Mouse (Mus musculus): ENCODE results near the gene Psmd1.

Psmd1 gene

DNA sequence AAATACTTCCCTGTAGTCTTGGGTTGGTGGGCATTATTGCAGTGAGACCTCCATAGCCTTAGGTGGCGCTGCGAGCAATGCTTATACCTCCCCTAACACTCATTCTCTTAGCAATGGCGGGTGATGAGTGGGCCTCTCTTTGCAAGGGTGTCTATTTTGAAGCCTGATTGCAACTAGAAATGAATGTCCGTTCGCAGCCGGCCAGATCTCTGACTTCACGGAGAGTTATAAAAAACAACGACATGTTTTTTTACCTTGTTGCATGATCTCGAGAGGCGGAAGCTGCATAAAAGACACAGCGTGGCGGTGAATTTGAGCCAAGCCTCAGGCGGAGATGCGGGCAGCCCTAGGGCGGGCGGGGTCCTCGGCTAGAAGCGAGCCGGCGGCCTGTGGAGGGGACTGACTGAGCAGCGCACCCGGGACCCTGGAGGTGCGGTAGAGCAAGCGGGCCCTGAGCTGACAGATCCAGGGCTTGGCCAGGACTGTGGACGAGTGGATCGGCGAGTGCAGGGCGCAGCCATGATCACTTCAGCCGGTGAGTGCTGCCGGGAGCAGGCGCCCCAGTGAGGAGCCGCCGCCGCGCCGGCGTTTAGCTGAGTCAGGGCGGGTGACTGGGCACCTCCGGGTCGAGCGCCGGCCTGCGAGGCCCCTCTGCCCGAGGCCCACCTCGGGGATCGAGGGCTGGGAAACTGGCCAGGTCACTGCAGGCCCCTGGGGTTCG is at the start of gene Psmd1:
TSS of gene Psmd1 (plus strand) at position 117 of the 721 bp plus-strand sequence.
- POLR2A ChIA-PET: interaction anchor here (0.5 to 1.7 kb wide), 19 partner anchors 12 to 484 kb away, joined by 3 to 7 read pairs (median 3); partner anchors contain the start of genes 2810459M11Rik (in 1 of the 4), Armc9 (in 1 of the 4) and Ncl (in 1 of the 4)

GRCm38 (mm10) chr1:86015758-86016157 is 48.4 kb upstream of the Psmd1 start:
- ChIA-PET CTCF (interaction anchor here in 1 of 4 experiments (1.3 kb wide), 1 partner anchor 162 kb away, joined by 4 read pairs; no protein-coding TSS in a partner anchor), POLR2A (interaction anchor here in 3 of 4 experiments (0.8 to 1.9 kb wide), 5 partner anchors 16 to 242 kb away, joined by 3 to 4 read pairs (median 3); no protein-coding TSS in a partner anchor)

More for the DNA sequence above, at the start of gene Psmd1:
- CTCF ChIA-PET: interaction anchor here in 3 of 4 experiments (0.5 to 0.6 kb wide), 3 partner anchors 411 to 1045 kb away, joined by 3 to 4 read pairs (median 3); no protein-coding TSS in a partner anchor

DNA sequence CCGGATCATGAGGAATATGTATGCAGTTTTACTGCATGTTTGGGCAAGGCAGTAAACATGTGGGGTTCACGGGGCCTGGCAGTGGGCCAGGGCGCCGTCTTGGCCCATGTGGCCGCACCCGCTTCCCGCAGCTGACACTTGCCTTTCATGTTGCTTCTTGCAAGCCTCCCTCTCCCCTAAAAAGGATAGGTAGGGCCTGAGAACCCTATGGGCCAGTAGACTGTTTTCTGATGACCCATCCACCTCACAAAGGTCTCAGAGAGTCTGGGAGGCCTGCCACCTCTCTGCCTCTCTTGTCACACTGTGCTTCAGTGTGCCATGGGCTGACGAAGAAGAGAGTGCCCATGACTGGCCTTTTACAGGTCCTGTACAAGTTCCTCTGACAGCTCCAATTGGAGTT is 47.7 kb upstream of the Psmd1 start, which contains the start of gene Spata3:
TSS of gene Spata3 (plus strand) at position 301 of the 400 bp plus-strand sequence.
- ChIA-PET POLR2A (interaction anchor here in 3 of 4 experiments (0.8 to 1.9 kb wide), 5 partner anchors 16 to 241 kb away, joined by 3 to 4 read pairs (median 3); no protein-coding TSS in a partner anchor), CTCF (interaction anchor here in 2 of 4 experiments (0.6 to 1.3 kb wide), 2 partner anchors 163 kb away, joined by 3 to 4 read pairs; no protein-coding TSS in a partner anchor)

- POLR2A ChIA-PET: interaction anchor here in 2 of 4 experiments (0.8 to 1.1 kb wide), 2 partner anchors 41 to 293 kb away, joined by 3 to 4 read pairs; no protein-coding TSS in a partner anchor
- CTCF ChIA-PET: interaction anchor here in 3 of 4 experiments (0.6 to 1.1 kb wide), 7 partner anchors 11 to 166 kb away, joined by 3 to 6 read pairs (median 3); no protein-coding TSS in a partner anchor
Observed at GRCm38 (mm10) chr1:86018235-86019055, 45.7 kb upstream of the Psmd1 start.

DNA sequence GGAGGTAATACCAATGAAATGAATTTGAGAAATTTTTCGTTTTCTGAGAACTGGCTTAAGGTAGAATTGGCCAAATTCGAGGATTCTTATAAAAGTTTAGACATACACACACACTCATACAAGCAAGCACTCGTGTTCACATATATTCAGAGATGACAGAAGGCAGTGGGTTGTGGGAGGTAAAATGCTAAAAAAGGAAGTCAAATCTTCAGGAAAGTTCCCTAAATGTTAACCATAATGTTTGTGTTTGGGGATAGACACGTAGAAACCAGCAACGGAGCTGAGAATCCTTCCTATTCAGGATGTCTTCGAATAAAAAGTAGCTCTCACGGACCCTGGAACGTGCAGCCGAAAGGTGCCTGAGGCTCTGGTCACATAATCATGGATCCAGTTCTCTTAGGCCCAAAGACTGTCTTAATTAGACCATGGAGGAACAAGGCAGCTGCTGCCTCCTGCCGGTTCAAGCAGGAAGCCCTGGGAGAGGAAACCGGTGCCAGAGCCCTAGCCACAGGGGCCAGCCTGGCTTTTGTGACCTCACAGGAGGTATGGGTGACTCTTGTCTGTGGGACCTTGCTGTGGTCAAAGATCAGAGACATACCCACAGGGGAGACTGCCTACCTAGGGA is 42.7 kb upstream of the Psmd1 start:
- POLR2A ChIA-PET: interaction anchor here in 2 of 4 experiments (1.5 to 1.6 kb wide), 2 partner anchors 22 to 38 kb away, joined by 3 to 5 read pairs; no protein-coding TSS in a partner anchor
- CTCF ChIA-PET: interaction anchor here in 3 of 4 experiments (0.7 to 2.8 kb wide), 7 partner anchors 14 to 168 kb away, joined by 3 to 9 read pairs (median 5); no protein-coding TSS in a partner anchor

- ChIA-PET POLR2A (interaction anchor here in 2 of 4 experiments (1.0 to 1.6 kb wide), 6 partner anchors 8 to 239 kb away, joined by 3 to 5 read pairs (median 3); partner anchors contain the start of genes 2810459M11Rik (in 1 of the 2), Psmd1 (in 1 of the 2) and Spata3 (in 1 of the 2)), CTCF (interaction anchor here in 3 of 4 experiments (0.6 to 1.7 kb wide), 4 partner anchors 25 to 179 kb away, joined by 3 to 5 read pairs (median 4); no protein-coding TSS in a partner anchor)
Observed at GRCm38 (mm10) chr1:86032273-86032987, 31.8 kb upstream of the Psmd1 start.

DNA sequence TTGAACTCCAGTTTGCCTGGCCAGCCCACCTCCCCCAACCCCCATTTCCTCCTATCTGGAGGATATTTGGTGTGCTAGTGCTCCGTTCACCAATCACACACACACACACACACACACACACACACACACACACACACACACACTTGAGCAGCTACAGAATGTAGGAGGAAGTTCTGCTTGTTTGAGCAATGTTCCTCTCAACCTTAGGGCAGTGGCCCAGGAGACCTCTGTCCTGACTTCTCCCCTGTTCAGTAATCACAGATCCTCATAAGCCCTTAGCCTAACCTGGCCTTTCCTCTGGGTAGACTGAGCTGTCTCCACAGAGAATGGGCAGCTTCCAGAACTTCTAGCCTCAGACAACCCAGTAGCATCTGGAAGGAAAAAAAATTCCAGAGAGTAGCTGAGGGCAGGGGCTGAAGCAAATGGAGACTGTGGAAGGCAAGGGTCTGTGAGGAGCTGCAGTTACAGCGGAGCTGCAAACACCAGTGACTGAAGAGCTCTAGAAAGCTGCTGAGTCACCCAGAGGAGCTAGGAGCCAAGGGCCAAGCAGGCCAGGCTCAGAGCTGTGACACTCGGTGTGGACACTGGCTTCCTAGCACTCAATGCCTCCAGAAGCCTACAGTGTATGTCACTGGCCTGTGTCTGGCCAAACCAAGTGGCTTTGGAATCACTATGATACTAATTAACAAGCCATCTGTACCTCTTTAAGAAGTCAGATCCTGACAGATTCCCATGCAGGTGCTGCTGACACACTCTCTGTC is 25.8 kb upstream of the Psmd1 start:
- CTCF ChIA-PET: no interaction called here
- POLR2A ChIA-PET: interaction anchor here in 2 of 4 experiments (0.7 kb wide), 2 partner anchors 18 to 22 kb away, joined by 3 read pairs; no protein-coding TSS in a partner anchor

- ChIA-PET POLR2A (interaction anchor here in 3 of 4 experiments (0.6 to 1.5 kb wide), 5 partner anchors 8 to 508 kb away, joined by 3 to 7 read pairs (median 3); no protein-coding TSS in a partner anchor), CTCF (interaction anchor here in 2 of 4 experiments (0.7 to 2.0 kb wide), 2 partner anchors 9 to 19 kb away, joined by 4 to 5 read pairs; no protein-coding TSS in a partner anchor)
Observed at GRCm38 (mm10) chr1:86040131-86040530, 24.1 kb upstream of the Psmd1 start.

- CTCF ChIA-PET: interaction anchor here in 1 of 4 experiments (2.0 kb wide), 1 partner anchor 19 kb away, joined by 5 read pairs; no protein-coding TSS in a partner anchor
- POLR2A ChIA-PET: interaction anchor here in 2 of 4 experiments (0.6 to 1.2 kb wide), 4 partner anchors 9 to 507 kb away, joined by 3 to 6 read pairs (median 3); no protein-coding TSS in a partner anchor
Observed at GRCm38 (mm10) chr1:86040817-86041216, 23.4 kb upstream of the Psmd1 start.

GRCm38 (mm10) chr1:86045056-86045455 is 19.1 kb upstream of the Psmd1 start:
- CTCF ChIA-PET: interaction anchor here (0.6 to 3.6 kb wide), 5 partner anchors 9 to 15 kb away, joined by 3 to 17 read pairs (median 5); no protein-coding TSS in a partner anchor
- POLR2A ChIA-PET: interaction anchor here in 3 of 4 experiments (0.5 to 3.1 kb wide), 7 partner anchors 11 to 537 kb away, joined by 3 to 10 read pairs (median 5); partner anchors contain the start of gene Pde6d (in 1 of the 3)

- ChIA-PET CTCF (interaction anchor here (0.9 to 3.6 kb wide), 7 partner anchors 9 to 193 kb away, joined by 3 to 17 read pairs (median 5); no protein-coding TSS in a partner anchor), POLR2A (interaction anchor here in 3 of 4 experiments (1.3 to 4.0 kb wide), 8 partner anchors 10 to 19 kb away, joined by 3 to 15 read pairs (median 6); partner anchors contain the start of gene Psmd1 (in 1 of the 3))
Observed at GRCm38 (mm10) chr1:86045848-86046805, 18.1 kb upstream of the Psmd1 start, which contains the start of gene 2810459M11Rik. Gene 2810459M11Rik (plus strand): TSS chr1:86045863.

- POLR2A ChIA-PET: interaction anchor here in 3 of 4 experiments (1.4 to 4.0 kb wide), 6 partner anchors 9 to 18 kb away, joined by 3 to 15 read pairs (median 6); partner anchors contain the start of gene Psmd1 (in 1 of the 3)
- CTCF ChIA-PET: interaction anchor here in 3 of 4 experiments (0.9 to 3.6 kb wide), 5 partner anchors 8 to 40 kb away, joined by 3 to 17 read pairs (median 4); no protein-coding TSS in a partner anchor
Observed at GRCm38 (mm10) chr1:86046833-86047563, 17.2 kb upstream of the Psmd1 start.

- ChIA-PET POLR2A (interaction anchor here in 2 of 4 experiments (1.0 to 4.0 kb wide), 2 partner anchors 11 kb away, joined by 3 to 15 read pairs; no protein-coding TSS in a partner anchor), CTCF (interaction anchor here in 1 of 4 experiments (1.8 kb wide), 1 partner anchor 11 kb away, joined by 8 read pairs; no protein-coding TSS in a partner anchor)
Observed at GRCm38 (mm10) chr1:86048231-86048630, 16.0 kb upstream of the Psmd1 start.

All from embryonic stem cell, embryonic (primary cell).